Mouse (Mus musculus): ENCODE data around the gene Foxp4.

DNA sequence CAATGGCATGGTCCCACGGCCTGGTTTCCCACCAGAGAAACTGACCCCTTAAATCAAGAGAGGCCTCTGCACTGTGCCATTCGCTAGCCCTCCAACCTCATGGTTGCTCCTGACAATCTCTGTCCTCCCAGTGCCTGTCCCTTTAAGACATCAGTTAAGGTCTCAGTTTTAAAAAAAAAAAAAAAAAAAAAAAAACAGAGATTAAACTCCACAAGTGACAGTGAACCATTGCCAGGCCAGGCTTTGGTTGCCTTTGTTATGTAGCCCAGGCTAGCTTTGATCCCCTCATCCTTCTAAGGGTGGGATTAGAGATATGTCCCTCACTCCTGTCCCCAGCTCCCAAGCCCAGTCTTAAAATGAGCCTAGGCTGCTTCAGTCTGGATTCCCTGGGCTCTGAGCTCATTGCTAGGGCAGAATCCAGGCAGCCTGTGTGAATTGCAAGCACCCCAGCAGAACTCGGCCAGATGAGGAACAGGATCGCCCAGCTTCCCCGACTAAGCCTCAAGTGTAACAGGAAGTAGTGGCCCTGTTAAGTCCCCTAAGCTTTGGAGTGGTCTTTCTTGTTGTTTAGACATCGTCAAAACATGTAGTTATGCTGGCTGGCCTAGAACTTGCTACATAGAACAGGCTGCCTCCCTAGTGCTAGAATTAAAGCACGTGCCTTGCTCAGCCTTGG is 73.7 kb downstream of the Foxp4 start:
- TF ChIP-seq CTCF (IDR thresholded peaks at IDR 0.05; ENCODE audit: control insufficient read depth, insufficient read depth, insufficient read length) (no peak), USF1 (IDR thresholded peaks at IDR 0.05; ENCODE audit: low read depth) (no peak), MYOG (IDR thresholded peaks at IDR 0.05; ENCODE audit: control insufficient read depth, extremely low read depth, insufficient read length) (no peak), CEBPB (IDR thresholded peaks at IDR 0.05; ENCODE audit: low read depth) (no peak), MAX (IDR thresholded peaks at IDR 0.05) (no peak), MYOD1 (IDR thresholded peaks at IDR 0.05; ENCODE audit: control insufficient read depth, insufficient read length, low read depth) (no peak)

All from C2C12 (cell line).